Mouse (Mus musculus) forebrain, embryonic 13.5 days (tissue): ENCODE results near the gene Appbp2. TPM values are rescaled to one million over a fixed set of nuclear protein-coding genes. Genes with fewer than 3 reads are reported as not detected.
A peak's percentile ranks its signal among the peaks of the same experiment; 100 is the strongest.

Experiments
- ATAC-seq: fragments of 200-750 bp; cut with Nextera tagmentation; 2 replicates; pipeline ENCODE4 v1.8.0; 2017
- H3K27ac ChIP-seq: fragments of 300-500 bp; sonication (generic); 2 replicates; pipeline ENCODE4 v1.5.1; 2015; ENCODE audit warnings: inconsistent platforms, mild to moderate bottlenecking, moderate library complexity
- H3K27me3 ChIP-seq: fragments of 300-500 bp; sonication (generic); 2 replicates; pipeline ENCODE4 v1.6.1; 2015; ENCODE audit warnings: mild to moderate bottlenecking, inconsistent platforms
- H3K36me3 ChIP-seq: fragments of 300-500 bp; sonication (generic); 2 replicates; pipeline ENCODE4 v1.6.1; 2015; ENCODE audit warnings: mild to moderate bottlenecking, inconsistent platforms; ENCODE audit not compliant: poor library complexity, severe bottlenecking
- H3K4me1 ChIP-seq: fragments of 300-500 bp; sonication (generic); 2 replicates; pipeline ENCODE4 v1.6.1; 2015; ENCODE audit warnings: inconsistent platforms
- H3K4me2 ChIP-seq: fragments of 300-500 bp; sonication (generic); 2 replicates; pipeline ENCODE4 v1.6.1; 2015; ENCODE audit warnings: inconsistent platforms, mild to moderate bottlenecking, moderate library complexity
- H3K4me3 ChIP-seq: fragments of 300-500 bp; sonication (generic); 2 replicates; pipeline ENCODE4 v1.5.1; 2015; ENCODE audit warnings: mild to moderate bottlenecking, inconsistent platforms
- H3K9ac ChIP-seq: fragments of 300-500 bp; sonication (generic); 2 replicates; pipeline ENCODE4 v1.6.1; 2015; ENCODE audit warnings: mild to moderate bottlenecking, inconsistent platforms
- H3K9me3 ChIP-seq: fragments of 300-500 bp; sonication (generic); replicated peaks from 2 replicates; pipeline ENCODE4 v1.6.1; 2016; ENCODE audit warnings: inconsistent platforms
- WGBS: fragments of 180-500 bp; shearing (Covaris S2); methylation state at CpG from one replicate; pipeline ENCODE4 v1.1.7; 2015; 5-methylcytosine and 5-hydroxymethylcytosine counted together
- polyA plus RNA-seq: library from polyadenylated mRNA; unstranded; fragments of >200 nt; fragmentation: Nextera tagmentation; extraction: Ambion mirVana; gene quantifications from 2 replicates; pipeline ENCODE4 v1.2.1, GENCODE M21; 2015

Appbp2 gene
- polyA plus RNA-seq: 46.3 and 49.3 TPM in 2 replicates

GRCm38 (mm10) chr11:85234990-85235841 is at the start of gene Appbp2:
TSS of gene Appbp2 (minus strand) at chr11:85235130.
- peak; percentile 97 for ATAC-seq
- 7% methylated on average over 46 of the region's 48 CpGs for WGBS

GRCm38 (mm10) chr11:85281219-85281878 is 46.4 kb upstream of the Appbp2 start:
- Histone ChIP-seq H3K27me3 (no peaks in the 10 kb centered on the region), H3K4me3 (no peak overlapping the region), H3K27ac (no peak overlapping the region), H3K4me1 (no peaks in the 10 kb centered on the region), H3K9ac (no peak overlapping the region), H3K9me3 (no peaks in the 10 kb centered on the region), H3K4me2 (no peak overlapping the region), H3K36me3 (no peaks in the 10 kb centered on the region)
- 74% methylated on average over 15 of the region's 15 CpGs for WGBS
- ATAC-seq: no peak

More at GRCm38 (mm10) chr11:85234990-85235841, at the start of gene Appbp2:
- Histone ChIP-seq H3K27ac (peak within 1 kb of the TSS; percentile 97), H3K9ac (peak within 1 kb of the TSS; percentile 89), H3K27me3 (no peaks in the 10 kb centered on the region), H3K4me3 (peak within 1 kb of the TSS; percentile 77), H3K4me2 (peak within 1 kb of the TSS; percentile 73), H3K4me1 (peaks cover 20% of the 10 kb centered on the region), H3K9me3 (no peaks in the 10 kb centered on the region), H3K36me3 (peaks cover 6% of the 10 kb centered on the region; the same call in 1 of the 2 replicates)

GRCm38 (mm10) chr11:85278175-85278574 is 43.2 kb upstream of the Appbp2 start:
- Histone ChIP-seq H3K27me3 (no peaks in the 10 kb centered on the region), H3K4me1 (no peaks in the 10 kb centered on the region), H3K4me2 (no peak overlapping the region), H3K4me3 (no peak overlapping the region), H3K9me3 (no peaks in the 10 kb centered on the region), H3K36me3 (no peaks in the 10 kb centered on the region), H3K27ac (no peak overlapping the region), H3K9ac (no peak overlapping the region)
- 79% methylated on average over 1 of the region's 1 CpGs for WGBS
- ATAC-seq: no peak

GRCm38 (mm10) chr11:85277609-85278008 is 42.7 kb upstream of the Appbp2 start:
- Histone ChIP-seq H3K4me1 (no peaks in the 10 kb centered on the region), H3K4me2 (no peak overlapping the region), H3K9ac (no peak overlapping the region), H3K27me3 (no peaks in the 10 kb centered on the region), H3K4me3 (no peak overlapping the region), H3K36me3 (no peaks in the 10 kb centered on the region), H3K9me3 (no peaks in the 10 kb centered on the region), H3K27ac (no peak overlapping the region)
- 82% methylated on average over 5 of the region's 5 CpGs for WGBS
- ATAC-seq: no peak

GRCm38 (mm10) chr11:85275151-85275550 is 40.2 kb upstream of the Appbp2 start:
- H3K4me2 ChIP-seq: no peak overlapping the region
- no peaks in the 10 kb centered on the region for H3K9me3 ChIP-seq
- 89% methylated on average over 5 of the region's 5 CpGs for WGBS
- H3K4me3 ChIP-seq: no peak overlapping the region
- no peak overlapping the region for H3K9ac ChIP-seq
- H3K4me1 ChIP-seq: no peaks in the 10 kb centered on the region
- no peak overlapping the region for H3K27ac ChIP-seq
- ATAC-seq: no peak
- H3K27me3 ChIP-seq: no peaks in the 10 kb centered on the region
- H3K36me3 ChIP-seq: no peaks in the 10 kb centered on the region

GRCm38 (mm10) chr11:85273299-85273698 is 38.4 kb upstream of the Appbp2 start:
- no peaks in the 10 kb centered on the region for H3K9me3 ChIP-seq
- H3K27me3 ChIP-seq: no peaks in the 10 kb centered on the region
- no peak overlapping the region for H3K9ac ChIP-seq
- WGBS: 77% methylated on average over 6 of the region's 6 CpGs
- no peaks in the 10 kb centered on the region for H3K36me3 ChIP-seq
- ATAC-seq: no peak
- H3K4me2 ChIP-seq: no peak overlapping the region
- H3K4me3 ChIP-seq: no peak overlapping the region
- H3K4me1 ChIP-seq: no peaks in the 10 kb centered on the region
- no peak overlapping the region for H3K27ac ChIP-seq

GRCm38 (mm10) chr11:85270631-85271030 is 35.7 kb upstream of the Appbp2 start:
- Histone ChIP-seq H3K36me3 (no peaks in the 10 kb centered on the region), H3K9me3 (no peaks in the 10 kb centered on the region), H3K4me3 (no peak overlapping the region), H3K9ac (no peak overlapping the region), H3K27ac (no peak overlapping the region), H3K4me2 (no peak overlapping the region), H3K27me3 (no peaks in the 10 kb centered on the region), H3K4me1 (no peaks in the 10 kb centered on the region)
- WGBS: 70% methylated on average over 3 of the region's 3 CpGs
- no peak for ATAC-seq

GRCm38 (mm10) chr11:85267393-85267792 is 32.5 kb upstream of the Appbp2 start:
- Histone ChIP-seq H3K4me3 (no peak overlapping the region), H3K4me1 (no peaks in the 10 kb centered on the region), H3K4me2 (no peak overlapping the region), H3K9ac (no peak overlapping the region), H3K27ac (no peak overlapping the region), H3K9me3 (no peaks in the 10 kb centered on the region), H3K27me3 (no peaks in the 10 kb centered on the region), H3K36me3 (no peaks in the 10 kb centered on the region)
- WGBS: 53% methylated on average over 1 of the region's 1 CpGs
- no peak for ATAC-seq

GRCm38 (mm10) chr11:85264635-85265034 is 29.7 kb upstream of the Appbp2 start:
- Histone ChIP-seq H3K36me3 (no peaks in the 10 kb centered on the region), H3K4me3 (no peak overlapping the region), H3K9me3 (no peaks in the 10 kb centered on the region), H3K27ac (no peak overlapping the region), H3K4me1 (no peaks in the 10 kb centered on the region), H3K4me2 (no peak overlapping the region), H3K9ac (no peak overlapping the region), H3K27me3 (no peaks in the 10 kb centered on the region)
- ATAC-seq: no peak
- 72% methylated on average over 5 of the region's 5 CpGs for WGBS

GRCm38 (mm10) chr11:85261192-85261591 is 26.3 kb upstream of the Appbp2 start:
- no peak for ATAC-seq
- no peak overlapping the region for H3K4me2 ChIP-seq
- H3K9me3 ChIP-seq: no peaks in the 10 kb centered on the region
- no peaks in the 10 kb centered on the region for H3K36me3 ChIP-seq
- 31% methylated on average over 7 of the region's 7 CpGs for WGBS
- no peak overlapping the region for H3K9ac ChIP-seq
- H3K4me3 ChIP-seq: no peak overlapping the region
- H3K27ac ChIP-seq: no peak overlapping the region
- H3K4me1 ChIP-seq: no peaks in the 10 kb centered on the region
- no peaks in the 10 kb centered on the region for H3K27me3 ChIP-seq

GRCm38 (mm10) chr11:85258966-85259365 is 24.0 kb upstream of the Appbp2 start:
- no peak for ATAC-seq

GRCm38 (mm10) chr11:85255471-85256027 is 20.6 kb upstream of the Appbp2 start:
- Histone ChIP-seq H3K27ac (no peak overlapping the region), H3K4me1 (no peaks in the 10 kb centered on the region), H3K36me3 (no peaks in the 10 kb centered on the region), H3K9me3 (no peaks in the 10 kb centered on the region), H3K9ac (no peak overlapping the region), H3K4me3 (no peak overlapping the region), H3K4me2 (no peak overlapping the region), H3K27me3 (no peaks in the 10 kb centered on the region)
- ATAC-seq: no peak
- WGBS: 75% methylated on average over 3 of the region's 3 CpGs

More at GRCm38 (mm10) chr11:85258966-85259365, 24.0 kb upstream of the Appbp2 start:
- Histone ChIP-seq H3K4me1 (no peaks in the 10 kb centered on the region), H3K9ac (no peak overlapping the region), H3K4me2 (no peak overlapping the region), H3K9me3 (no peaks in the 10 kb centered on the region), H3K4me3 (no peak overlapping the region), H3K27me3 (no peaks in the 10 kb centered on the region), H3K27ac (no peak overlapping the region), H3K36me3 (no peaks in the 10 kb centered on the region)
- 93% methylated on average over 11 of the region's 11 CpGs for WGBS
